Comparison of ENCODE assay signal across 8 mouse cellular contexts in genomic region chr3:90221123-90221522, GRCm38 (mm10). TPM values are rescaled to one million over a fixed set of nuclear protein-coding genes. Genes with fewer than 3 reads are reported as not detected.
A peak's percentile ranks its signal among the peaks of the same experiment; 100 is the strongest.
DNase-seq lines count a peak whose midpoint lies in the region; ATAC-seq lines count a peak whose summit lies in the region.

No protein-coding gene starts in this region.

- no peaks in the 10 kb centered on the region for H3K27me3 ChIP-seq in kidney, embryonic 15.5 days
- H3K27me3 ChIP-seq in embryonic facial prominence, embryonic 13.5 days = no peaks in the 10 kb centered on the region
- no peaks in the 10 kb centered on the region for H3K27me3 ChIP-seq in intestine, embryonic 14.5 days (replicated peaks; ENCODE audit: control insufficient read depth, insufficient read depth, low read length)
- H3K27me3 ChIP-seq in midbrain, embryonic 15.5 days (replicated peaks) = no peaks in the 10 kb centered on the region

- peak overlapping the region; percentile 57 for H3K4me3 ChIP-seq in kidney, embryonic 15.5 days (replicated peaks)
- peak overlapping the region; percentile 51 for H3K4me3 ChIP-seq in embryonic facial prominence, embryonic 13.5 days
- H3K4me3 ChIP-seq in intestine, embryonic 14.5 days (ENCODE audit: low read depth, low read length) = peak overlapping the region; percentile 52
- H3K4me3 ChIP-seq in midbrain, embryonic 15.5 days = peak overlapping the region; percentile 37

- peaks cover 30% of the 10 kb centered on the region for H3K4me1 ChIP-seq in kidney, embryonic 15.5 days
- H3K4me1 ChIP-seq in embryonic facial prominence, embryonic 13.5 days = peaks cover 11% of the 10 kb centered on the region
- H3K4me1 ChIP-seq in intestine, embryonic 14.5 days (replicated peaks; ENCODE audit: control insufficient read depth, insufficient read depth, low read length) = peaks cover 13% of the 10 kb centered on the region
- H3K4me1 ChIP-seq in midbrain, embryonic 15.5 days = peaks cover 14% of the 10 kb centered on the region

- peaks cover 34% of the 10 kb centered on the region for H3K36me3 ChIP-seq in kidney, embryonic 15.5 days
- H3K36me3 ChIP-seq in embryonic facial prominence, embryonic 13.5 days = peaks cover 31% of the 10 kb centered on the region
- peaks cover 17% of the 10 kb centered on the region for H3K36me3 ChIP-seq in intestine, embryonic 14.5 days (ENCODE audit: control insufficient read depth, insufficient read depth, low read length)
- H3K36me3 ChIP-seq in midbrain, embryonic 15.5 days (replicated peaks) = no peaks in the 10 kb centered on the region

- peak overlapping the region; percentile 76 for H3K4me2 ChIP-seq in kidney, embryonic 15.5 days
- peak overlapping the region; percentile 77 for H3K4me2 ChIP-seq in embryonic facial prominence, embryonic 13.5 days
- peak overlapping the region; percentile 52 for H3K4me2 ChIP-seq in intestine, embryonic 14.5 days (ENCODE audit: low read length)
- H3K4me2 ChIP-seq in midbrain, embryonic 15.5 days = peak overlapping the region; percentile 73

- no peaks in the 10 kb centered on the region for H3K9me3 ChIP-seq in kidney, embryonic 15.5 days (replicated peaks)
- H3K9me3 ChIP-seq in embryonic facial prominence, embryonic 13.5 days = no peaks in the 10 kb centered on the region
- no peaks in the 10 kb centered on the region for H3K9me3 ChIP-seq in intestine, embryonic 14.5 days (ENCODE audit: control insufficient read depth, low read length)
- H3K9me3 ChIP-seq in midbrain, embryonic 15.5 days = no peaks in the 10 kb centered on the region

- 13% methylated on average over 5 of the region's 5 CpGs for WGBS in kidney, embryonic 15.5 days
- WGBS in embryonic facial prominence, embryonic 13.5 days = 20% methylated on average over 5 of the region's 5 CpGs
- WGBS in intestine, embryonic 14.5 days = 20% methylated on average over 5 of the region's 5 CpGs
- WGBS in midbrain, embryonic 15.5 days = 34% methylated on average over 5 of the region's 5 CpGs

- H3K27ac ChIP-seq in kidney, embryonic 15.5 days = peak overlapping the region; percentile 92
- 0 out of 2 replicates have a peak overlapping the region, but pooled peaks have one; percentile 80 for H3K27ac ChIP-seq in embryonic facial prominence, embryonic 13.5 days
- H3K27ac ChIP-seq in intestine, embryonic 14.5 days (ENCODE audit: low read depth) = peak overlapping the region; percentile 73; the same call in 1 of the 2 replicates
- H3K27ac ChIP-seq in midbrain, embryonic 15.5 days = no peak overlapping the region

- no peak for DNase-seq in kidney, postnatal 36 days
- no peak for DNase-seq in intestine, embryonic 14.5 days (ENCODE audit: low spot score)
- no peak for DNase-seq in cerebellum, postnatal 10 days
- no peak for DNase-seq in adrenal gland, adult 18-20 months (ENCODE audit: low spot score in 2 of 2)
- no peak for DNase-seq in layer of hippocampus, postnatal 10 days (ENCODE audit: low spot score in 2 of 2)

- H3K9ac ChIP-seq in kidney, embryonic 15.5 days = peak overlapping the region; percentile 56
- peak overlapping the region; percentile 69 for H3K9ac ChIP-seq in embryonic facial prominence, embryonic 13.5 days
- H3K9ac ChIP-seq in intestine, embryonic 14.5 days (ENCODE audit: low read length) = peak overlapping the region; percentile 61
- H3K9ac ChIP-seq in midbrain, embryonic 15.5 days = no peak overlapping the region; the same call in 1 of the 2 replicates

- ATAC-seq in kidney, embryonic 15.5 days (replicated peaks; ENCODE audit: low FRiP score) = 0 out of 2 replicates have a peak, but pooled peaks have one; percentile 1
- ATAC-seq in embryonic facial prominence, embryonic 13.5 days (ENCODE audit: insufficient number of reproducible peaks, insufficient read depth, low FRiP score, low TSS enrichment, low read depth) = no peak
- no peak for ATAC-seq in intestine, embryonic 14.5 days (replicated peaks; ENCODE audit: low FRiP score, low TSS enrichment, low read depth)
- no peak for ATAC-seq in midbrain, embryonic 15.5 days (replicated peaks)

RNA-seq across cellular contexts. Expression of gene Rab13, which starts 7.6 kb away (rescaled TPM):
- 39.8 and 40.8 TPM in 2 replicates for polyA plus RNA-seq in kidney, embryonic 15.5 days (2015; fragmentation: Nextera tagmentation; extraction: Ambion mirVana)
- polyA plus RNA-seq in embryonic facial prominence, embryonic 13.5 days (2015; fragmentation: Nextera tagmentation; extraction: Ambion mirVana) = 35.4 and 38.9 TPM in 2 replicates
- polyA plus RNA-seq in intestine, embryonic 14.5 days (2014; fragmentation: Nextera tagmentation; extraction: Ambion mirVana) = 10.2 and 12.3 TPM in 2 replicates
- polyA plus RNA-seq in midbrain, embryonic 15.5 days (2015; fragmentation: Nextera tagmentation; extraction: Ambion mirVana) = 23.8 and 26.0 TPM in 2 replicates
- 10 to 100 TPM; 21.1 to 30.8 TPM for total RNA-seq in adrenal gland, adult 18-20 months (2021)
- total RNA-seq in layer of hippocampus, postnatal 10 days (2021) = 10 to 100 TPM; 10.3 to 10.8 TPM

RNA-seq across cellular contexts. Expression of gene Rps27, which starts 7.7 kb away (rescaled TPM):
- polyA plus RNA-seq in kidney, embryonic 15.5 days (2015; fragmentation: Nextera tagmentation; extraction: Ambion mirVana) = 1,600 and 1,610 TPM in 2 replicates
- polyA plus RNA-seq in embryonic facial prominence, embryonic 13.5 days (2015; fragmentation: Nextera tagmentation; extraction: Ambion mirVana) = 1,327 and 1,965 TPM in 2 replicates
- polyA plus RNA-seq in intestine, embryonic 14.5 days (2014; fragmentation: Nextera tagmentation; extraction: Ambion mirVana) = 2,123 and 2,244 TPM in 2 replicates
- polyA plus RNA-seq in midbrain, embryonic 15.5 days (2015; fragmentation: Nextera tagmentation; extraction: Ambion mirVana) = 731 and 753 TPM in 2 replicates
- 1,000 to 10,000 TPM; 2,116 to 2,128 TPM for total RNA-seq in adrenal gland, adult 18-20 months (2021)
- 100 to 1,000 TPM; 800 to 858 TPM for total RNA-seq in layer of hippocampus, postnatal 10 days (2021)

RNA-seq across cellular contexts. Expression of gene Jtb, which starts 10.3 kb away (rescaled TPM):
- polyA plus RNA-seq in kidney, embryonic 15.5 days (2015; fragmentation: Nextera tagmentation; extraction: Ambion mirVana) = 96.9 and 105 TPM in 2 replicates
- polyA plus RNA-seq in embryonic facial prominence, embryonic 13.5 days (2015; fragmentation: Nextera tagmentation; extraction: Ambion mirVana) = 107 and 113 TPM in 2 replicates
- polyA plus RNA-seq in intestine, embryonic 14.5 days (2014; fragmentation: Nextera tagmentation; extraction: Ambion mirVana) = 112 and 114 TPM in 2 replicates
- polyA plus RNA-seq in midbrain, embryonic 15.5 days (2015; fragmentation: Nextera tagmentation; extraction: Ambion mirVana) = 90.6 and 94.3 TPM in 2 replicates
- 10 to 100 TPM; 66.2 to 72.2 TPM for total RNA-seq in adrenal gland, adult 18-20 months (2021)
- 10 to 100 TPM; 50.2 to 59.4 TPM for total RNA-seq in layer of hippocampus, postnatal 10 days (2021)

RNA-seq across cellular contexts. Expression of gene Creb3l4, which starts 22.2 kb away (rescaled TPM):
- polyA plus RNA-seq in kidney, embryonic 15.5 days (2015; fragmentation: Nextera tagmentation; extraction: Ambion mirVana) = 3.7 and 6.9 TPM in 2 replicates
- polyA plus RNA-seq in embryonic facial prominence, embryonic 13.5 days (2015; fragmentation: Nextera tagmentation; extraction: Ambion mirVana) = 8.9 and 9.1 TPM in 2 replicates
- 5.8 and 6.9 TPM in 2 replicates for polyA plus RNA-seq in intestine, embryonic 14.5 days (2014; fragmentation: Nextera tagmentation; extraction: Ambion mirVana)
- 1.6 and 2.3 TPM in 2 replicates for polyA plus RNA-seq in midbrain, embryonic 15.5 days (2015; fragmentation: Nextera tagmentation; extraction: Ambion mirVana)
- total RNA-seq in adrenal gland, adult 18-20 months (2021) = under 1 TPM; 0.36 to 0.38 TPM
- not detected for total RNA-seq in layer of hippocampus, postnatal 10 days (2021)

RNA-seq across cellular contexts. Expression of gene Slc39a1, which starts 26.8 kb away (rescaled TPM):
- 101 and 104 TPM in 2 replicates for polyA plus RNA-seq in kidney, embryonic 15.5 days (2015; fragmentation: Nextera tagmentation; extraction: Ambion mirVana)
- 86.2 and 92.6 TPM in 2 replicates for polyA plus RNA-seq in embryonic facial prominence, embryonic 13.5 days (2015; fragmentation: Nextera tagmentation; extraction: Ambion mirVana)
- 101 and 104 TPM in 2 replicates for polyA plus RNA-seq in intestine, embryonic 14.5 days (2014; fragmentation: Nextera tagmentation; extraction: Ambion mirVana)
- polyA plus RNA-seq in midbrain, embryonic 15.5 days (2015; fragmentation: Nextera tagmentation; extraction: Ambion mirVana) = 48.4 and 52.1 TPM in 2 replicates
- total RNA-seq in adrenal gland, adult 18-20 months (2021) = 100 to 1,000 TPM; 115 to 116 TPM
- total RNA-seq in layer of hippocampus, postnatal 10 days (2021) = 10 to 100 TPM; 48.6 to 52.3 TPM
